Mouse (Mus musculus) neural tube, embryonic 12.5 days (tissue): Measurements from ENCODE around the gene Parp16. TPM values are rescaled to one million over a fixed set of nuclear protein-coding genes. Genes with fewer than 3 reads are reported as not detected.

Experiments
- ATAC-seq: fragments of 200-750 bp; cut with Nextera tagmentation; 2 replicates; pipeline ENCODE4 v1.8.0; 2017; ENCODE audit warnings: low read depth, mild to moderate bottlenecking, moderate TSS enrichment, moderate library complexity; ENCODE audit not compliant: low FRiP score
- H3K27ac ChIP-seq: fragments of 300-500 bp; sonication (generic); 2 replicates; pipeline ENCODE4 v1.5.1; 2016
- H3K27me3 ChIP-seq: fragments of 300-500 bp; sonication (generic); replicated peaks from 2 replicates; pipeline ENCODE4 v1.6.1; 2016; ENCODE audit warnings: mild to moderate bottlenecking
- H3K36me3 ChIP-seq: fragments of 300-500 bp; sonication (generic); 2 replicates; pipeline ENCODE4 v1.6.1; 2016; ENCODE audit warnings: mild to moderate bottlenecking
- H3K4me1 ChIP-seq: fragments of 300-500 bp; sonication (generic); 2 replicates; pipeline ENCODE4 v1.6.1; 2016
- H3K4me2 ChIP-seq: fragments of 300-500 bp; sonication (generic); replicated peaks from 2 replicates; pipeline ENCODE4 v1.6.1; 2016; ENCODE audit warnings: mild to moderate bottlenecking
- H3K4me3 ChIP-seq: fragments of 300-500 bp; sonication (generic); 2 replicates; pipeline ENCODE4 v1.5.1; 2016
- H3K9ac ChIP-seq: fragments of 300-500 bp; sonication (generic); 2 replicates; pipeline ENCODE4 v1.6.1; 2016; ENCODE audit warnings: mild to moderate bottlenecking
- H3K9me3 ChIP-seq: fragments of 300-500 bp; sonication (generic); 2 replicates; pipeline ENCODE4 v1.6.1; 2016; ENCODE audit warnings: mild to moderate bottlenecking
- WGBS: fragments of 180-500 bp; shearing (Covaris S2); methylation state at CpG from one replicate; pipeline ENCODE4 v1.1.7; 2016; 5-methylcytosine and 5-hydroxymethylcytosine counted together
- polyA plus RNA-seq: library from polyadenylated mRNA; unstranded; fragments of >200 nt; fragmentation: Nextera tagmentation; extraction: Ambion mirVana; gene quantifications from 2 replicates; pipeline ENCODE4 v1.2.1, GENCODE M21; 2016

Gene Parp16
- polyA plus RNA-seq, 1 experiment from 2014 or later: 5.7 TPM

GRCm38 (mm10) chr9:65239731-65240130 is 44.6 kb downstream of the Parp16 start:
- Histone ChIP-seq H3K4me3 (no peak overlapping the region), H3K9ac (no peak overlapping the region), H3K27me3 (no peaks in the 10 kb centered on the region), H3K9me3 (no peaks in the 10 kb centered on the region), H3K4me2 (no peak overlapping the region), H3K4me1 (peaks cover 25% of the 10 kb centered on the region), H3K36me3 (no peaks in the 10 kb centered on the region; the same call in 1 of the 2 replicates), H3K27ac (no peak overlapping the region)
- WGBS: 88% methylated on average over 5 of the region's 5 CpGs
- no peak for ATAC-seq

GRCm38 (mm10) chr9:65240587-65240986 is 45.4 kb downstream of the Parp16 start:
- no peak overlapping the region for H3K27ac ChIP-seq
- no peak overlapping the region for H3K4me2 ChIP-seq
- no peaks in the 10 kb centered on the region; the same call in 1 of the 2 replicates for H3K36me3 ChIP-seq
- H3K4me1 ChIP-seq: peaks cover 25% of the 10 kb centered on the region
- H3K4me3 ChIP-seq: no peak overlapping the region
- 86% methylated on average over 3 of the region's 3 CpGs for WGBS
- H3K9me3 ChIP-seq: no peaks in the 10 kb centered on the region
- ATAC-seq: no peak
- H3K27me3 ChIP-seq: no peaks in the 10 kb centered on the region
- H3K9ac ChIP-seq: no peak overlapping the region

- no peaks in the 10 kb centered on the region for H3K9me3 ChIP-seq
- no peak overlapping the region for H3K4me2 ChIP-seq
- H3K36me3 ChIP-seq: no peaks in the 10 kb centered on the region
- WGBS: 73% methylated on average over 5 of the region's 5 CpGs
- H3K27me3 ChIP-seq: no peaks in the 10 kb centered on the region
- H3K27ac ChIP-seq: no peak overlapping the region
- no peak overlapping the region for H3K9ac ChIP-seq
- no peak overlapping the region for H3K4me3 ChIP-seq
- H3K4me1 ChIP-seq: peaks cover 25% of the 10 kb centered on the region
- ATAC-seq: no peak
These were observed 46.8 kb downstream of the Parp16 start for GRCm38 (mm10) chr9:65241973-65242372.

GRCm38 (mm10) chr9:65243249-65243648 is 48.1 kb downstream of the Parp16 start:
- H3K4me2 ChIP-seq: no peak overlapping the region
- WGBS: 46% methylated on average over 4 of the region's 4 CpGs
- H3K9ac ChIP-seq: no peak overlapping the region
- H3K9me3 ChIP-seq: no peaks in the 10 kb centered on the region
- H3K27ac ChIP-seq: no peak overlapping the region
- no peak overlapping the region for H3K4me3 ChIP-seq
- ATAC-seq: no peak
- no peaks in the 10 kb centered on the region for H3K36me3 ChIP-seq
- no peaks in the 10 kb centered on the region for H3K27me3 ChIP-seq
- peaks cover 19% of the 10 kb centered on the region for H3K4me1 ChIP-seq

GRCm38 (mm10) chr9:65244036-65244806 is 49.1 kb downstream of the Parp16 start:
- H3K4me3 ChIP-seq: no peak overlapping the region
- H3K27me3 ChIP-seq: no peaks in the 10 kb centered on the region
- H3K27ac ChIP-seq: no peak overlapping the region
- H3K9me3 ChIP-seq: no peaks in the 10 kb centered on the region
- ATAC-seq: no peak
- WGBS: 55% methylated on average over 9 of the region's 9 CpGs
- H3K36me3 ChIP-seq: no peaks in the 10 kb centered on the region
- no peak overlapping the region for H3K4me2 ChIP-seq
- H3K9ac ChIP-seq: no peak overlapping the region
- H3K4me1 ChIP-seq: peaks cover 17% of the 10 kb centered on the region

GRCm38 (mm10) chr9:65247502-65248376 is 52.6 kb downstream of the Parp16 start:
- H3K27ac ChIP-seq: no peak overlapping the region
- WGBS: 80% methylated on average over 16 of the region's 16 CpGs
- no peak overlapping the region for H3K4me2 ChIP-seq
- H3K9me3 ChIP-seq: no peaks in the 10 kb centered on the region
- no peak overlapping the region for H3K4me3 ChIP-seq
- H3K4me1 ChIP-seq: peaks cover 17% of the 10 kb centered on the region
- H3K36me3 ChIP-seq: no peaks in the 10 kb centered on the region
- no peak for ATAC-seq
- H3K9ac ChIP-seq: no peak overlapping the region
- no peaks in the 10 kb centered on the region for H3K27me3 ChIP-seq

GRCm38 (mm10) chr9:65248377-65248690 is 53.2 kb downstream of the Parp16 start:
- no peak for ATAC-seq
- Histone ChIP-seq H3K4me1 (peaks cover 11% of the 10 kb centered on the region), H3K9ac (no peak overlapping the region), H3K9me3 (no peaks in the 10 kb centered on the region), H3K4me2 (no peak overlapping the region), H3K36me3 (no peaks in the 10 kb centered on the region), H3K27ac (no peak overlapping the region), H3K27me3 (no peaks in the 10 kb centered on the region), H3K4me3 (no peak overlapping the region)
- WGBS: 93% methylated on average over 5 of the region's 5 CpGs

- H3K4me3 ChIP-seq: no peak overlapping the region
- no peaks in the 10 kb centered on the region for H3K9me3 ChIP-seq
- no peak overlapping the region for H3K27ac ChIP-seq
- H3K36me3 ChIP-seq: no peaks in the 10 kb centered on the region
- 82% methylated on average over 3 of the region's 3 CpGs for WGBS
- no peaks in the 10 kb centered on the region for H3K27me3 ChIP-seq
- no peaks in the 10 kb centered on the region for H3K4me1 ChIP-seq
- ATAC-seq: no peak
- H3K4me2 ChIP-seq: no peak overlapping the region
- no peak overlapping the region for H3K9ac ChIP-seq
These were observed 56.9 kb downstream of the Parp16 start for GRCm38 (mm10) chr9:65252026-65252425.

- no peak for ATAC-seq
- no peaks in the 10 kb centered on the region for H3K4me1 ChIP-seq
- WGBS: 61% methylated on average over 11 of the region's 11 CpGs
These were observed 60.9 kb downstream of the Parp16 start for GRCm38 (mm10) chr9:65255906-65256600.

GRCm38 (mm10) chr9:65257218-65257910 is 62.2 kb downstream of the Parp16 start:
- WGBS: 71% methylated on average over 9 of the region's 9 CpGs
- no peak overlapping the region for H3K4me3 ChIP-seq
- H3K27me3 ChIP-seq: no peaks in the 10 kb centered on the region

More at GRCm38 (mm10) chr9:65255906-65256600, 60.9 kb downstream of the Parp16 start:
- no peak overlapping the region for H3K4me2 ChIP-seq
- H3K27me3 ChIP-seq: no peaks in the 10 kb centered on the region
- H3K9ac ChIP-seq: no peak overlapping the region
- H3K4me3 ChIP-seq: 0 out of 2 replicates have a peak overlapping the region, but pooled peaks have one; percentile 3
- H3K9me3 ChIP-seq: no peaks in the 10 kb centered on the region
- H3K36me3 ChIP-seq: no peaks in the 10 kb centered on the region
- H3K27ac ChIP-seq: no peak overlapping the region

GRCm38 (mm10) chr9:65259366-65259765 is 64.2 kb downstream of the Parp16 start:
- Histone ChIP-seq H3K9me3 (no peaks in the 10 kb centered on the region), H3K4me2 (no peak overlapping the region), H3K36me3 (no peaks in the 10 kb centered on the region), H3K27ac (no peak overlapping the region), H3K4me1 (no peaks in the 10 kb centered on the region), H3K27me3 (no peaks in the 10 kb centered on the region), H3K9ac (no peak overlapping the region), H3K4me3 (no peak overlapping the region)
- WGBS: 78% methylated on average over 7 of the region's 7 CpGs
- ATAC-seq: no peak

More at GRCm38 (mm10) chr9:65257218-65257910, 62.2 kb downstream of the Parp16 start:
- H3K4me2 ChIP-seq: no peak overlapping the region
- no peak overlapping the region for H3K27ac ChIP-seq
- no peaks in the 10 kb centered on the region for H3K36me3 ChIP-seq
- H3K9ac ChIP-seq: no peak overlapping the region
- no peak for ATAC-seq
- H3K9me3 ChIP-seq: no peaks in the 10 kb centered on the region
- no peaks in the 10 kb centered on the region for H3K4me1 ChIP-seq
